Mouse (Mus musculus) stomach, postnatal 0 days (tissue): ENCODE data around the gene Cadm1.

Source experiments
- CTCF ChIP-seq: IDR thresholded peaks from 2 replicates; pipeline ENCODE4 v1.5.1; 2016; ENCODE audit warnings: antibody characterized with exemption, low read depth, mild to moderate bottlenecking, moderate library complexity
- EP300 ChIP-seq: optimal IDR thresholded peaks from 2 replicates; pipeline ENCODE3; 2016; ENCODE audit warnings: antibody characterized with exemption

GRCm38 (mm10) chr9:47882372-47882771 lies 352.4 kb downstream of the Cadm1 start:
- no peak for TF ChIP-seq CTCF
- no peak for TF ChIP-seq EP300
